Mouse (Mus musculus): ENCODE data around the gene Zmynd11.

GRCm38 (mm10) chr13:9766497-9766896 lies 1.4 kb upstream of the Zmynd11 start:
- TF ChIP-seq CTCF (IDR thresholded peaks at IDR 0.05; ENCODE audit: borderline replicate concordance, control insufficient read depth, extremely low read depth, insufficient read depth, low read length, poor library complexity): no peak
- no peak for TF ChIP-seq POLR2A (IDR thresholded peaks at IDR 0.05; ENCODE audit: control insufficient read depth, extremely low read depth, insufficient read depth, low read length, poor library complexity)
